Mouse (Mus musculus): ENCODE measurements around the gene Ccdc142.
A peak's percentile ranks its signal among the peaks of the same experiment; 100 is the strongest.

Ccdc142 gene

GRCm38 (mm10) chr6:83101316-83101687 is at the start of gene Ccdc142, which contains the start of gene Gm42688:
Gene Ccdc142, plus strand, starts transcription at chr6:83101601.
Gene Gm42688, plus strand, starts transcription at chr6:83101617.
- peak; percentile 93 to 94 for DNase-seq

- DNase-seq: peak; percentile 16 to 27
These were observed 48.1 kb upstream of the Ccdc142 start for GRCm38 (mm10) chr6:83053136-83053960.

GRCm38 (mm10) chr6:83054074-83054851 is 47.1 kb upstream of the Ccdc142 start, which contains the start of gene Aup1:
Gene Aup1, plus strand, starts transcription at chr6:83054521.
- peak; percentile 97 for DNase-seq

GRCm38 (mm10) chr6:83054871-83055431 is 46.5 kb upstream of the Ccdc142 start, which contains the start of gene Htra2:
Gene Htra2, minus strand, starts transcription at chr6:83055273.
- peak; percentile 64 to 71 for DNase-seq

GRCm38 (mm10) chr6:83057790-83058189 is 43.6 kb upstream of the Ccdc142 start, which contains the start of gene Dqx1:
Gene Dqx1, plus strand, starts transcription at chr6:83057844.
- DNase-seq: no peak

GRCm38 (mm10) chr6:83058725-83059124 is 42.7 kb upstream of the Ccdc142 start:
- no peak for DNase-seq

- DNase-seq: peak; percentile 31 to 51
These were observed 35.4 kb upstream of the Ccdc142 start for GRCm38 (mm10) chr6:83065995-83066394.

GRCm38 (mm10) chr6:83066441-83066840 is 35.0 kb upstream of the Ccdc142 start:
- no peak for DNase-seq

- DNase-seq: no peak
These were observed 33.2 kb upstream of the Ccdc142 start for GRCm38 (mm10) chr6:83068221-83068620.

- DNase-seq: no peak
These were observed 32.5 kb upstream of the Ccdc142 start for GRCm38 (mm10) chr6:83068706-83069487.

GRCm38 (mm10) chr6:83069488-83070246 is 31.7 kb upstream of the Ccdc142 start:
- DNase-seq: no peak

GRCm38 (mm10) chr6:83070247-83070310 is 31.3 kb upstream of the Ccdc142 start, which contains the start of gene Tlx2:
Gene Tlx2, minus strand, starts transcription at chr6:83070293.
- no peak for DNase-seq

- peak in 1 of 2 experiments; percentile 36 for DNase-seq
These were observed 30.8 kb upstream of the Ccdc142 start for GRCm38 (mm10) chr6:83070311-83071219.

- DNase-seq: no peak
These were observed 30.2 kb upstream of the Ccdc142 start for GRCm38 (mm10) chr6:83071220-83071619.

GRCm38 (mm10) chr6:83074979-83075378 is 26.4 kb upstream of the Ccdc142 start:
- DNase-seq: no peak

- DNase-seq: no peak
These were observed 23.6 kb upstream of the Ccdc142 start, which contains the start of gene Pcgf1 for GRCm38 (mm10) chr6:83077630-83078323. Gene Pcgf1, plus strand, starts transcription at chr6:83077869.

GRCm38 (mm10) chr6:83078324-83078858 is 23.0 kb upstream of the Ccdc142 start:
- DNase-seq: peak; percentile 99 to 100

- DNase-seq: no peak
These were observed 21.2 kb upstream of the Ccdc142 start for GRCm38 (mm10) chr6:83080210-83080609.

GRCm38 (mm10) chr6:83083497-83083896 is 17.9 kb upstream of the Ccdc142 start:
- no peak for DNase-seq

- no peak for DNase-seq
These were observed 16.9 kb upstream of the Ccdc142 start for GRCm38 (mm10) chr6:83084477-83084876.

Data from thymus, postnatal 36 days (tissue).